Mouse (Mus musculus) hindbrain, embryonic 11.5 days (tissue): ENCODE data around the gene Fst. TPM values are rescaled to one million over a fixed set of nuclear protein-coding genes. Genes with fewer than 3 reads are reported as not detected.

Source experiments
- ATAC-seq: fragments of 200-750 bp; cut with Nextera tagmentation; 2 replicates; pipeline ENCODE4 v1.8.0; 2017; ENCODE audit warnings: mild to moderate bottlenecking, moderate TSS enrichment, moderate library complexity; ENCODE audit not compliant: low FRiP score
- DNase-seq: peaks from one replicate; pipeline ENCODE4 v3.0.0-alpha.2; 2015; ENCODE audit warnings: low spot score
- H3K27ac ChIP-seq: fragments of 300-500 bp; sonication (generic); 2 replicates; pipeline ENCODE4 v1.5.1; 2014; ENCODE audit warnings: mild to moderate bottlenecking, low read depth, low read length
- H3K27me3 ChIP-seq: fragments of 300-500 bp; sonication (generic); 2 replicates; pipeline ENCODE4 v1.6.1; 2014; ENCODE audit warnings: mild to moderate bottlenecking, low read length, moderate library complexity, mixed read lengths; ENCODE audit not compliant: control insufficient read depth, insufficient read depth
- H3K36me3 ChIP-seq: fragments of 300-500 bp; sonication (generic); 2 replicates; pipeline ENCODE4 v1.6.1; 2014; ENCODE audit warnings: mild to moderate bottlenecking, low read length, moderate library complexity, mixed read lengths; ENCODE audit not compliant: control insufficient read depth, insufficient read depth
- H3K4me1 ChIP-seq: fragments of 300-500 bp; sonication (generic); replicated peaks from 2 replicates; pipeline ENCODE4 v1.6.1; 2014; ENCODE audit warnings: low read length, mixed read lengths; ENCODE audit not compliant: control insufficient read depth, insufficient read depth
- H3K4me2 ChIP-seq: fragments of 300-500 bp; sonication (generic); replicated peaks from 2 replicates; pipeline ENCODE4 v1.6.1; 2014; ENCODE audit warnings: mild to moderate bottlenecking, low read depth, low read length
- H3K4me3 ChIP-seq: fragments of 300-500 bp; sonication (generic); 2 replicates; pipeline ENCODE4 v1.5.1; 2014; ENCODE audit warnings: low read depth, low read length
- H3K9ac ChIP-seq: fragments of 300-500 bp; sonication (generic); 2 replicates; pipeline ENCODE4 v1.6.1; 2014; ENCODE audit warnings: low read depth, low read length
- H3K9me3 ChIP-seq: fragments of 300-500 bp; sonication (generic); 2 replicates; pipeline ENCODE4 v1.6.1; 2016; ENCODE audit warnings: low read length; ENCODE audit not compliant: control insufficient read depth
- whole genome bisulfite sequencing: fragments of 180-500 bp; shearing (Covaris S2); extraction: QIAGEN DNeasy Blood & Tissue Kit; methylation state at CpG from one replicate; pipeline ENCODE4 v1.1.7; 2014; 5-methylcytosine and 5-hydroxymethylcytosine counted together
- polyA plus RNA-seq: library from polyadenylated mRNA; unstranded; fragments of >200 nt; fragmentation: Nextera tagmentation; extraction: Ambion mirVana; gene quantifications from 2 replicates; pipeline ENCODE4 v1.2.1, GENCODE M21; 2014

Fst gene
- polyA plus RNA-seq, 1 experiment from 2014 or later = 15.8 TPM

GRCm38 (mm10) chr13:114405100-114405715 is 53.5 kb downstream of the Fst start:
- no peak for ATAC-seq
- no peak overlapping the region for H3K4me2 ChIP-seq
- no peaks in the 10 kb centered on the region for H3K27me3 ChIP-seq
- H3K27ac ChIP-seq = no peak overlapping the region
- no peak for DNase-seq
- H3K9ac ChIP-seq = no peak overlapping the region
- no peak overlapping the region for H3K4me3 ChIP-seq
- H3K9me3 ChIP-seq = no peaks in the 10 kb centered on the region
- 91% methylated on average over 9 of the region's 9 CpGs for WGBS
- H3K36me3 ChIP-seq = no peaks in the 10 kb centered on the region
- H3K4me1 ChIP-seq = no peaks in the 10 kb centered on the region

Other genes with a start within 250 kb of the Fst start
- gene Ndufs4, start 70.7 kb downstream of the Fst start, polyA plus RNA-seq = 335 and 356 TPM in 2 replicates